Mouse (Mus musculus): Measurements from ENCODE around the gene Lrrc28.

- TF ChIP-seq GATA1 (IDR thresholded peaks at IDR 0.05; ENCODE audit: low read length) (no peak), TAL1 (IDR thresholded peaks at IDR 0.05; ENCODE audit: low read length) (no peak)
Observed at GRCm38 (mm10) chr7:67503281-67504010, 141.6 kb downstream of the Lrrc28 start.

Data from erythroblast, embryonic 14.5 days (primary cell).